Mouse (Mus musculus): ENCODE data around the gene Ppp1r26. TPM values are rescaled to one million over a fixed set of nuclear protein-coding genes. Genes with fewer than 3 reads are reported as not detected.
"Not testable (repeated sequence)": the region's sequence is repeated elsewhere in the genome, so short reads cannot be mapped to it uniquely, and the experiment has no call there.

Gene Ppp1r26
- polyA plus RNA-seq, 1 experiment = 4.6 TPM

GRCm38 (mm10) chr2:28446181-28446514, 452 bp upstream of the Ppp1r26 start:
- DNase-seq (ENCODE audit: low read depth) = no peak

- no peak for DNase-seq (ENCODE audit: low read depth)
Observed at GRCm38 (mm10) chr2:28447315-28447670, 693 bp downstream of the Ppp1r26 start.

- no peak for DNase-seq (ENCODE audit: low read depth)
Observed at GRCm38 (mm10) chr2:28451663-28452062, 5.1 kb downstream of the Ppp1r26 start.

GRCm38 (mm10) chr2:28453539-28453938, 6.9 kb downstream of the Ppp1r26 start:
- DNase-seq (ENCODE audit: low read depth) = no peak

GRCm38 (mm10) chr2:28456616-28457015, 10.0 kb downstream of the Ppp1r26 start:
- no peak for DNase-seq (ENCODE audit: low read depth)

- DNase-seq (ENCODE audit: low read depth) = no peak
Observed at GRCm38 (mm10) chr2:28463919-28464318, 17.3 kb downstream of the Ppp1r26 start.

- no peak for DNase-seq (ENCODE audit: low read depth)
Observed at GRCm38 (mm10) chr2:28464919-28465318, 18.3 kb downstream of the Ppp1r26 start.

- DNase-seq (ENCODE audit: low read depth) = no peak
Observed at GRCm38 (mm10) chr2:28465836-28466518, 19.4 kb downstream of the Ppp1r26 start, which contains the start of gene 1700007K13Rik. Gene 1700007K13Rik (minus strand): TSS chr2:28466332.

GRCm38 (mm10) chr2:28467860-28468485, 21.4 kb downstream of the Ppp1r26 start, which contains the start of gene Mrps2:
Gene Mrps2 (plus strand): TSS chr2:28468066.
- DNase-seq (ENCODE audit: low read depth) = no peak

- no peak for DNase-seq (ENCODE audit: low read depth)
Observed at GRCm38 (mm10) chr2:28468486-28469225, 22.1 kb downstream of the Ppp1r26 start.

- no peak for DNase-seq (ENCODE audit: low read depth)
Observed at GRCm38 (mm10) chr2:28469461-28469860, 22.9 kb downstream of the Ppp1r26 start.

GRCm38 (mm10) chr2:28470591-28470990, 24.0 kb downstream of the Ppp1r26 start:
- DNase-seq (ENCODE audit: low read depth) = no peak

GRCm38 (mm10) chr2:28472011-28472410, 25.4 kb downstream of the Ppp1r26 start:
- DNase-seq (ENCODE audit: low read depth) = not testable (repeated sequence)

GRCm38 (mm10) chr2:28477993-28478392, 31.4 kb downstream of the Ppp1r26 start:
- DNase-seq (ENCODE audit: low read depth) = not testable (repeated sequence)

- DNase-seq (ENCODE audit: low read depth) = no peak
Observed at GRCm38 (mm10) chr2:28479208-28480204, 32.9 kb downstream of the Ppp1r26 start.

GRCm38 (mm10) chr2:28483861-28484260, 37.3 kb downstream of the Ppp1r26 start:
- DNase-seq (ENCODE audit: low read depth) = no peak

GRCm38 (mm10) chr2:28494521-28494920, 47.9 kb downstream of the Ppp1r26 start:
- no peak for DNase-seq (ENCODE audit: low read depth)

GRCm38 (mm10) chr2:28495207-28495756, 48.7 kb downstream of the Ppp1r26 start:
- no peak for DNase-seq (ENCODE audit: low read depth)

GRCm38 (mm10) chr2:28495801-28496595, 49.4 kb downstream of the Ppp1r26 start:
- DNase-seq (ENCODE audit: low read depth) = no peak

- no peak for DNase-seq (ENCODE audit: low read depth)
Observed at GRCm38 (mm10) chr2:28496671-28497070, 50.1 kb downstream of the Ppp1r26 start, which contains the start of gene Gbgt1. Gene Gbgt1 (plus strand): TSS chr2:28496891.

Measured in gonadal fat pad, adult 2 months (tissue).